Mouse (Mus musculus) olfactory bulb, adult 2 months (tissue): ENCODE data around the gene Cyp8b1.

Experiments used
- CTCF ChIP-seq: fragments of 200-500 bp; IDR thresholded peaks from 2 replicates; pipeline ENCODE4 v1.5.1; 2012; ENCODE audit warnings: low read depth, mild to moderate bottlenecking, low read length, moderate library complexity; ENCODE audit not compliant: insufficient read depth
- POLR2A ChIP-seq: fragments of 200-500 bp; IDR thresholded peaks from 2 replicates; pipeline ENCODE4 v1.6.1; 2012; ENCODE audit warnings: mild to moderate bottlenecking, low read depth, low read length, moderate library complexity; ENCODE audit not compliant: insufficient read depth

DNA sequence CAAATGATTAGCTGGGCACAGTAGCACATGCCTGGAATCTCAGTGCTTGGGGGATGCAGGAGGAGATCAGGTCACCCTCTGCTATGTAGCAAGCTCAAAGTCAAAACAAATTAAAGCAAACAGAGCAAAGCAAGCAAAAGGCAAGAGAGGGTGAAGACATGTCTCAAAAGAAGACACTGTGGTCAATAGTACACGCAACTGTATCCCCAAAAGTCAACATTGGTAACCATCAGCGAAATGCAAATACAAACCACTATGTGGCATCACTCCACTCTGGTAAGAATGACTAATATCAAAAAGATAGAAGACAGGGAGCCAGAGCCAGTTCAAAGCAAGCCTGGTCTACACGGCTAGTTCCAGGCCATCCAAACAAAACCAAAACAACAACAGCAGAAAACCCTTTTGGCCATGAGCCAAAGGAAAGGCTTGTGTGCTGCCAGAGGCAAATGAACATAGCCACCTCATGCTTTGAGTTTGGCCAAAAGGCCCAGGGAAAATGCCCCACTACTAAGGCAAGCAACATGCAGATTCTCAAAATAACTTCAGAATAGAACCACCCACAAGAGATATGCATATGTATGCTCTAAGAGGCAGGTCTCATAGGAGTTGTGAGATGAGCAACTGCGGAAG lies 10.4 kb downstream of the Cyp8b1 start:
- TF ChIP-seq CTCF (no peak), POLR2A (no peak)
